Mouse (Mus musculus) liver, embryonic 14.5 days (tissue): ENCODE results near the gene Gm49358.

Experiments used
- CTCF ChIP-seq: IDR thresholded peaks from 2 replicates; pipeline ENCODE4 v1.5.1; 2016; ENCODE audit warnings: antibody characterized with exemption, low read depth, control low read depth
- EP300 ChIP-seq: IDR thresholded peaks from 2 replicates; pipeline ENCODE4 v1.6.1; 2016; ENCODE audit warnings: antibody characterized with exemption, low read depth

- no peak for TF ChIP-seq EP300
- no peak for TF ChIP-seq CTCF
These were observed at the start of gene Gm49358 for GRCm38 (mm10) chr10:86763672-86764071.
